Mouse (Mus musculus): ENCODE measurements around the gene Rragc.

DNA sequence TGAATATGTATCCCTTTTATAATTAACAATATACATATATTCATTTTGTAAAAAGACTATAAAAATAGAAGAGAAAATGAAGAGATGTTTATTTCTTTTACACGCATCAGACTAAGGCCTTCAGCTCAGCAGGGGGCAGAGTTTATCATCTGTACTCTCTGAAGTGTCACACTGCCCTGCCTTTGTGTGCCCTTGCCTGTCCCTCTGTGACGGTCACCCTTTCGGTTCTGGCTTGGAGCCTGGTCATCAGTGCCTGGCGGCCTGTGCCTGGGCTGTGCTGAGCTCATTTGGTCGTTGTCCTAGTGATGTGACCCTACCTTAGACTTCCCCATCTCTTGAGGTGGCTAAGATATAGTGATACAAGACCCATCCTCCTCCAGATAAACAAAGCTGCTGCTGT is 29.9 kb downstream of the Rragc start:
- no peak for TF ChIP-seq POLR2A (IDR thresholded peaks at IDR 0.05; ENCODE audit: borderline replicate concordance, control insufficient read depth, low read depth, low read length)
- TF ChIP-seq CTCF (IDR thresholded peaks at IDR 0.05; ENCODE audit: control insufficient read depth, insufficient read depth, low read length), result no peak

Measured in bone marrow, adult 2 months (tissue).